Mouse (Mus musculus): Measurements from ENCODE around the gene Terf2. TPM values are rescaled to one million over a fixed set of nuclear protein-coding genes. Genes with fewer than 3 reads are reported as not detected.

Gene Terf2
- total RNA-seq, 2 experiments from 2014 or later, result 36.0 to 36.6 TPM

Small RNA genes within 50 kb of the gene (microRNA-seq; reads per million reads assigned to microRNA genes)
- gene Mir7075, result 0 to 1.6 reads per million in 2 experiments

Other genes with a start within 250 kb of the Terf2 start
- 1 to 10 TPM; 5.3 to 5.5 TPM for gene Has3, start 226.3 kb downstream of the Terf2 start, total RNA-seq (2021)
- 10 to 100 TPM; 27.5 to 31.6 TPM for gene Utp4, start 202.9 kb downstream of the Terf2 start, total RNA-seq (2021)
- 1 to 10 TPM; 7.4 to 8.7 TPM for gene Sntb2, start 160.8 kb downstream of the Terf2 start, total RNA-seq (2021)
- 100 to 1,000 TPM; 108 to 119 TPM for gene Vps4a, start 65.3 kb downstream of the Terf2 start, total RNA-seq (2021)
- 10 to 100 TPM; 23.6 to 27.6 TPM for gene Pdf, start 47.9 kb downstream of the Terf2 start, total RNA-seq (2021)
- 10 to 100 TPM; 24.9 to 27.8 TPM for gene Cog8, start 39.9 kb downstream of the Terf2 start, total RNA-seq (2021)
- gene Nip7, start 39.7 kb downstream of the Terf2 start, total RNA-seq (2021), result 10 to 100 TPM; 57.3 to 66.3 TPM
- not detected for gene Tmed6, start 30.9 kb downstream of the Terf2 start, total RNA-seq (2021)
- 100 to 1,000 TPM in 1 of 2 experiments, 10 to 100 TPM in 1; 97.0 to 102 TPM for gene Cyb5b, start 54.1 kb upstream of the Terf2 start, total RNA-seq (2021)
- gene Nfat5, start 196.9 kb upstream of the Terf2 start, total RNA-seq (2021), result 10 to 100 TPM; 37.9 to 39.4 TPM

Measured in layer of hippocampus, postnatal 10 days (tissue).